Mouse (Mus musculus) heart, postnatal 14 days (tissue): Measurements from ENCODE around the gene Gmds. TPM values are rescaled to one million over a fixed set of nuclear protein-coding genes. Genes with fewer than 3 reads are reported as not detected.
A peak's percentile ranks its signal among the peaks of the same experiment; 100 is the strongest.

Source experiments
- DNase-seq, 2 experiments: peaks; one replicate each; pipeline ENCODE4 v3.0.0; 2021 to 2022
- intact Hi-C: fragments of 180-260 bp; cut with DNase I; formaldehyde crosslinking; loops from one replicate; pipeline ENCODE4 v1.15.1; 2025
- total RNA-seq, 2 experiments: library from RNA; stranded (reverse); gene quantifications; 2 replicates each; pipeline ENCODE4 v1.2.3; 2021

Gene Gmds
- total RNA-seq, 2 experiments from 2014 or later: 6.3 to 6.6 TPM

DNA sequence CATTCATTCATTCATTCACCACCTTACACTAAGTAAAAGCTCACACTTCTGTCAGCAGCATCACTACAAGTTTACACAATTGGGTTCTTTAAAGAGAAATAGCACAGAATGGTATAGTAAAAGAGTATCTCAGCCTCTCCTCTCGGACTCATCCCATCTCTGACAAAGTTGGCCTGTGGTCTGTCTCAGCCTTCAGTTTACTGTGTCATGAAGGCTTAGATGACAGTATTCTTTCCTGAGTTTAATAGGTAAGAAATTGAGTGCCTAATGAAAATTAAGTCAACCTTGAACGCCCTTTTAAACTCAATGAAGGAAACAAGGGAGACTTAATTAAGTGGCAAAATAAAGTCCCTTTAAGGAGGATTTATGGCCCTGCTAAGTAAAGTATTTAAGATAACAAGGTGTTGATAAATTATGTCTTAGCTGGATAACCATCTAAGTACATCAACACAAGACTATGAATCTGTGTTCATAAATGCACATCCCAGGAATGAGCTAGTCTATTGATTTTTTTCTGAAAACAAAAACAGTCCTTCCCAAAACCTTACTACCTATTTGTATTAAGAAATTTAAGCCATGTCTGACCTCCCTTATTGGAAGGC, 160.6 kb downstream of the Gmds start:
- intact Hi-C loops: no loop called here
- no peak for DNase-seq

DNA sequence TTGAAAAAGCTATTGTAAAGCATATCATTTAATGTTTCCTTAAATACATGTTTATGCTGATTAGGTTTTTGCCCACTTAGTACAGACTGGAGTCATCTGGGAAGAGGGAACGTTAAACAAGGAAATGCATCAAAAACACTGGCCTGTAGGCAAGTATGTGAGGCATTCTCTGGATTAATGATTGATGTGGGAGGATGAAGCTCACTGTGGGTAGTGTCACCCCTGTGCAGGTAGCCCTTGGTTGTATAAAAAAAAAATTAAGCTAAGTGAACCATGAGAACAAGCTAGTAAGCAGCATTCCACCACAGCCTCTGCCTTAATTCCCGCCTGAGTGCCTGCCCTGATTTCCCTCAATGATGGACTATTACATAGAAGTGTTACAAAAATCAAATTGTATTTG, 163.5 kb downstream of the Gmds start:
- no peak for DNase-seq
- intact Hi-C loops: no loop called here

DNA sequence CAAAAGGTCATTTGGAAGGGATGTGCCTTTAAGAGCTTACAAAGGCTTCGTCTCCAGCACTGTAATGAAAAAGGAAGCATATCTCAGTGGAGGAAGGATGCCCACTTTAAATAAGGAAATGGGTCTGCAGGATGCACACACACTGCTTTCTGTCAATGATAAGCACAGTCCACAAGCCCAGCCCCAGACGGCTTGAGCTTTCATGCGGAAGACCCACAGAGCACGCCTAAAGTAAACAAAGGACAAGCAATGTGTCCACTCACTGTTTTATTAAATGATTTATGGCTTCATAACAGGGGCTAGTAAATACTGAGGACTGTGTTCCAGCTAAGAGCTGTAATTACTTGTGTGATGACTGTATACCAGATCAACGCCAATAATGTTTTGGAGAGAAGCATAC, 169.4 kb downstream of the Gmds start:
- peak in 1 of 2 experiments; percentile 10 for DNase-seq
- intact Hi-C loops: loop anchor here (10.0 kb wide), 1 partner anchor 144 kb away; no protein-coding TSS in a partner anchor

DNA sequence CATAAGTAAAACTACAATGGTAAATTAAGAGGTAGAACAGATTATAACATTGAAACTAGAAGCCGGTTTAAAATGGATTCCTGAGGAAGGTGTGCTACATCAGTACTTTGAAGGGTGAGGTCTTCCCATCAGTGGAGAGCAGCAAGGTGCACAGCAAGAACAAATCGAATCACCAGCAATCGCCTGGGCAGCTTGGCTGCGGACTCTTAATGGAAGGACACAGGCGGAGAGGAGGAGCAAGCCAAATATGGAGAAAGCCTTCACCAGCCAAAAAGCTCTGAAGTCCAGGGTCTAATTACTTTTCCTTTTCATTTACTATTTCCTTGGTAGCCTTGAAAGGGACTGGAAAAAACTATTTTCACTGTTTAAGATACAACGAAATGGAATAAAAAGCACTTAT, 170.7 kb downstream of the Gmds start:
- DNase-seq: peak in 1 of 2 experiments; percentile 2
- intact Hi-C loops: loop anchor here (10.0 kb wide), 1 partner anchor 143 kb away; no protein-coding TSS in a partner anchor

DNA sequence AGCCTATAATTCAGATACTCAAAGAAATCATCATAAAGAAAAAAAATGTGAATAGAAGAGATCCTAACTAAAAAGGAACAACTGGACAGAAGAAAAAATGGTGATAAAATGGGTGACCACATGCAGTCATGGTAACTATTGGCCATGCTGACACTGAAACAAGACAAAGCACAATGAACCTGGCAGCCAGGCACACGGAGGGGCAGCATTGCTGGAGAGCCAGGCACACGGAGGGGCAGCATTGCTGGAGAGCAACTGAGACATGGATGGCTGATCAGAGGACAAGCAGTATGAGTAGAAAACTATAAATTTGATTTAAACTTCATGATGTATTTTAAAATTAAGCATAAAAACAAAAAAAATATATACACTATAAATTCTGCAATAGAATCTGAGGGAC, 173.0 kb downstream of the Gmds start:
- intact Hi-C loops: loop anchor here (10.0 kb wide), 1 partner anchor 141 kb away; no protein-coding TSS in a partner anchor
- DNase-seq: no peak

DNA sequence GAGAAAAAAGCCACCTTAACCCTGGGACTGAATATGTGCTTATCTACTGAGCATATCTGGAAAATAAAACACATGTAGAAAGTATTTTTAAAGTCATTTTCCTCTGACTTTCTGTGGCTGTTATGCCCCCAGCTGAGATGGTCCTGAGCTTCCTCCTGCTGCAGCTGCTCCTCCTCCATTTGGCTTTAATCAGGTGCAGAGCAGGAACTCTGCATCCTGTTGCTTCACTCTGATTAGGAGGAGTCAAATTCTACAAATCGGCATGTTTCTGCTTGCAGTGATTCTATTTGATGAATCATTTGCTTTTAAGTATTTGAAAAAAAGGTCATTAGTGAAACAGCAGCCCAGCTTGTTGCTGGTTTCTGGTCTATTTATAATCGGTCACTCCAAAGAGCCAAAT, 177.0 kb downstream of the Gmds start:
- DNase-seq: no peak

DNA sequence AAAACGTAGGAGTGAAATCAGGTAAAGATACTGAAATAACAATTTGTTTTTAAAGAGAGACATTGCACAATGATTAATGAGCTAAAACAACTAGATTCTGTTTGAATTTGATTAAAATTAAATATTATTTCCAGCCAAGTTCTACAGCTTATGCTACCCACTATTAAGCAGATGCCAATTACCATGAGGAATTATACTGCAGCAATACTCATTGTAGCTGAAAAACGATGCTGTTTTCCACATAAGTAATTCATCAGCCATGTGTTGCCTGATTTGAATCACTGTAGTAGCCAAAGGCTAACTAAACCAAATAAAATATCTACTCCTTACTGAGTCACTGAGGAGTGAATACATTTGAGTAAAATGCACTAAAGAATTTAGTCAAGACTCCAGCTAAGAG, 180.3 kb downstream of the Gmds start:
- DNase-seq: no peak
- intact Hi-C loops: no loop called here

More for the DNA sequence above, 177.0 kb downstream of the Gmds start:
- intact Hi-C loops: loop anchor here (10.0 kb wide), 1 partner anchor 137 kb away; no protein-coding TSS in a partner anchor

DNA sequence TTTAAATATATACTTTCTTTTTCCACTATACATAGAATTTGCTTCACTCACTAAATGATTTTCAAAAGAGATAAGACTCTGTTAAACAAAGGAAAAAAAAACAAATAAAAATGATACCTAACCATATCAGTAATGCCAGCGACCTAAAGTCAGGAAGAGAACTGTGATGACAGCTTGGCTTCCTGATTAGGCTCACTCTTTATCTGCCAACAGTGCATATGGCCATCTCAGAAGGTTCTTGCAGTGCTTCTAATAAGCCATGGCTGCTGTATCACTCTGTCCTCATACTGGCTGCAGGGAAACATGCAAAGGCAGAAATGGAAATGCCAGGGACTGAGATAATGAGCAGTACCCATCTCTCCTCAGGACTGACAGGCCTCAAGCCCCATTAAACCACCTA, 192.6 kb downstream of the Gmds start:
- intact Hi-C loops: no loop called here
- DNase-seq: no peak

DNA sequence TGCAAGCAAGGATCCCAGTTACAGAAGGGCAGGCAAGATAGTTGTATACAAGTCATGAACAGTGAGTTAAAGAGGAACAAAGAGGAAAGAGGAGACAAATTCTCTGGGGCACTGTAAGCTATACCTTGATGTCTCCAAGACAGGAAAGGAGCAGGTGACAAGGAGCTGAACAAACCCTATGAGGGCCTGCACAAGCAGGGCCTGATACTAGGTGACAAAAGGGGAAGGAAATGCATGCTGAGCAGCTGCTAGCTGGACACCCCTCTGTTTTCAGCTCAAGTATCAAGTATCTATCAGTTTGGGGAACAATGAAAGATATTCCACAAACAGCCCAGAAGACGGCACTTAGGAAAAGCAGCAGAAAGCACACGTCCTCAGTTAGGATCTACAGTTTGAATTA, 193.4 kb downstream of the Gmds start:
- DNase-seq: no peak
- intact Hi-C loops: no loop called here

DNA sequence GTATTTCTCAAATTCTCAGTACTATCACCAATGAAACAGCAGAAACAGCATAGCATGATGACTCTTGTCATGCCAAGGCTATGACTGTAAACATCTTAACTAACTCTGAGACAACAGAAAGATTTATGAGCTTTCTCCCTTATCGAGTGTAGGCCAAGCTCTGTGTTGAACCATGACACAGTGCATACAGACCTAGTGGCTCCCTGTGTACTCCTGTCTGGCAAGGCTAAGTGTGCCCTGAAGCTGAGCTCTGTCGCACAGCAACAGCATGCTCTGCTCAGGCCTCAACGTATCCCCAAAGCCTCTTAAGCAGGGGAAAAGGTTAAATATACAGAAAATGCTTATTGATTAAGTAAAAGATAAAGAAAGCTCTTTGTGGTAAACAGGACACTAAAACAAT, 194.9 kb downstream of the Gmds start:
- no peak for DNase-seq
- intact Hi-C loops: no loop called here

DNA sequence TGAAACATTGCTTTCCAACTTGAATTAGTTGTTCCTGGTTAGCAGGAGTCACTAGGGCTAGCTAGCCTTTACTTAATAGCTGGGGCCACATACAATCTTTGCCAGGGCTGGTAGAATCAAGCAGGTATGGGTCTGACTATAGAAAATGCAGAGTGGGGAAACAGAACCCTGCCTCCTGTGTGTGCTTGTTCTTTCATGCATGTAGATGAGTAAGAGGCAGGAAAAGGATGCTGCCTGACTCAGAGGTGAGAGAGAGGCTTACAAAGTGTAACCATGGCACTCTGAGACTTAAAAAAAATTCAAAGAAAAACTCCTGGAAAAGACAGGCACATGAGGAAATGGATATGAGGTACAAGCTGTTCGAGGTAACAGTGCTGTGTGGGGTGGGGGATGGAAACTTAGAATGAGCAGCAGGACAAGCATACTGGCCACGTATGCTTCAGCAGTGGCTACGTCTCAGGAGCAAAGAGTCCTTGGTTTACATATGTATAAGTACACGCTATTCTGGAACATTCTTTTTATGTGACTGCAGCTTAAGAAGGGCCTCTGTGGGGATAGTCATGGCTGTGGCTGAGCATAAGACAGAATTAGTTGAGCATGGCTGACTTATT, 203.8 kb downstream of the Gmds start:
- intact Hi-C loops: no loop called here
- DNase-seq: no peak

DNA sequence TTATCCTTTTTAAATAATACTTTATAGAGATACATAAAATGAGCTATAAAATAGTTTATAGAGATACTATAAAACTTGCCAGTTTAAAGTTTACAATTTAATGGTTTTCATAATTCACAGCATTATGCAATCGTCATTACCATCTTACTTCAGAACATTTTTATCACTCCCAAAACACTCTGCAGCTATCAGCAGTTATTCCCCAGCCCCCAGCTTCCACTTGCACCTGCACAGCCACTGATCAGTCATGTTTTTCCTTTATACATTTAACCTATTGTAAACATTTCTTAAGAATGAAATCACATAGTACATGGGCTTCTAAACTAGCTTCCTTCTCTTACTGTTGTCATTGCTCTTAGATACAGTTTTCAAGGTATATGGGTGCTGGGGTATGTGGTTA, 208.6 kb downstream of the Gmds start:
- DNase-seq: no peak
- intact Hi-C loops: no loop called here

DNA sequence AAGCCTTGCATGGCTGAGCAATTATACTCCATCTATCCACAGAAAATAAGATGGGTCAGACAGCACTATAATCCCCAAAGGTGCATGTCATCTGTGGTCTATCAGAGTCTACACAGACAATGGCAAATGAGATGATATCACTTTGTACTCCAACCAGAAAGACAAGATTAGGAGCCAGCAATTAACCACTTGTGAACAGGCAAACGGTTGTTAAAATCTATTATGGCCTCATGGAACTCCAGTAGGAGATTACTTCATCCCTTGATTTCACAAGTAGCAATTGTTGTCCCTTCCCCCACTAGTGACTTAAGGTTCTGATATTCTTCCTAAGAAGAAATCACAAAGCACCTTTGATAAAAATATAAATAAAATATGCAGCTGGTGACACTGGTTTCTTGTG, 220.2 kb downstream of the Gmds start:
- intact Hi-C loops: no loop called here
- no peak for DNase-seq

DNA sequence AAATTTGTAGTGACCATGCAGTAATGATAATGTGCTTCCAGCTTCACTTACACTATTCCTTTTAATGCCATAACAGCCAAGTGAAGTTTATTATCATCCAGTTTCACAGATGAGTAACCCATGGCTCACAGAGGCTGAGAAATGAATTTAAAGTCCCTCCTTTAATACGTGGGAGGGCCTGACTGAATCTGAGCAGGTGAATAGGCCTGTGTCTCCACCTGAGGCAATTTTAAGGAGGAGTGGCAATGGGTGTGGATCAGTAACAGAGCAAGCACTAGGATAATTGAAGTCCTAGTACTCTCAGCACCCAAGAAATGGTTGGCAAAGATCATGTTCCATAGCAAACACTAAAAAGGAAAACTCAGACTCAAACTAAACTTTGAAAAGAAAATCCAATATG, 223.1 kb downstream of the Gmds start:
- intact Hi-C loops: no loop called here
- DNase-seq: no peak

DNA sequence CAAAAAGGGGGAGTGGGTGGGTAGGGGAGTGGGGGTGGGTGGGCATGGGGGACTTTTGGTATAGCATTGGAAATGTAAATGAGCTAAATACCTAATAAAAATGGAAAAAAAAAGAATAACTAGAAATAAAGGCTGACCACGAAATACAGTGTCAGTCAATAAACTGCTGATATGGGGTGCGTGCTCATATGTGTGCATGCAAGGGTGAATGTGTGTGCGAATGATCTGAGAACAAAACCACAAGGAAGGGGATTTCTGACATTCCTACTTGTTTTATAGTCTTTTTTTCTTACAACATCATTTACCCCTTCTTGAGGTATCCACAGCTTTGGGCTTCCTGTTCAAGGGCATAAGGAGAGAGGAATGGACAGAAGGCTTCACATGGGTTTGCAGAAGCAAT, 224.7 kb downstream of the Gmds start:
- DNase-seq: no peak
- intact Hi-C loops: no loop called here

DNA sequence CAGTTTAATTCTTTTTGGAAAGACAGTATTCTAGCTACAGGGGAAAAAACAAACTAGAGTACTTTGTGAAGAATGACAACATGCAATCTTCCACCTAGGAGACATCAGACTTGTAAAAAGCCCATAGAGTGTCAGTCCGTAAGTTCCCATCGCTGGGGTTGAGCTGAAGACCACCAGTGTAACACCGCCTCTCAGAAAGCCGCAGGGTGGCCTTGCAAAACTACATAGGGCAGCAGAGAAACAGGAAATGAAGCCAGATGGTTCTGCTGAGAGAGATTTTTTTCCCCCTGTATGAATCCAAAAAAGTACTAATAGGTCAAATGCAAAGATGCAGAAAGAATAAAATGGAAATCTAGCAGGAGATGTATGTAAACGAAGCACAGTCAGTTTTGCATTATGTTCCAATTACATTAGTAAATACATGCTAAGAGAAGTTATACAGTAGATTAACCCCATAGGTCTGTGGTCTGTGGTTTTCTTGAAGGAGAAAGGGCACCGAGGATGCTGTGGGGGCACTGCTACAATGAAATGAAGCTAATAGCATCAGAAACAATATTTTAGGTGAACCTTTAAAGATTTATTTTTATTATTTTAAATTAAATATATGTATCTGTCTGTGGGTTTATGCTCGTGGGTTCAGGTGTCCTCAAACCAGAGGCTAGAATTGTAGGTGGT, 250.1 kb downstream of the Gmds start:
- intact Hi-C loops: no loop called here
- DNase-seq: no peak

DNA sequence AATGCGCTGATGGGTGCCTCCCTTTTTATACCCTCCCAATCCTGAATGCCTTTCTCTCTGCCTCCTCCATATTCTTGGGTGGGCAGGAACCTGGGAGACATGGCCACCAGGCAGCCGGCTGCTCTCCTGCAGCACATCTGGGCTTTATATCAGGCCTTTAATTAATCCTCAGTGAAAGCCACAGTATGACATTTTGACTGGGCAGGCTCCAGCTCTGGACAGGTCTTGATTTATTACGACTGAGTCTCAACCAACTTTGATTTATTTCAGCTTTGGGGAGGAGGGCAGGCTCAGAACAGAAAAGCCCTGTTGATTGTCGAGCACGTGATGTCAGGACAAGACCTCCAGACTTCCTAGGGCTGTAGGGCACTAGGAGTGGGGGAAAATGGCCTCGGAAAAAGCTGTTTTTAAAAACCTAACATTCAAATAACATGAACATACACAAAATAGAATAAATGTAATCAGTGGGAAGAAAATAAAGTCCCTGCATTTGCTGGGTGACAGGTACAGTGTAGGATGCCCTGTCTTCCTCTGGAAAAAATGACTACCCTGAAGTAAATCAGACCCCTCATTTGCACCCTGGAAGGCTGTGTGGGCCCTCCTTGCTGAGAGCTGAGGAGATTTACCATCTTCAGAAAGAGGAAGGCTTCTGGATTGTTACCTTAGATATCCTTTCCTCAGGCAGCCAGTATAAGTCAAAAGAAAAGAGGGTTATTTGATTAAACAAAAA, 257.9 kb downstream of the Gmds start:
- intact Hi-C loops: no loop called here
- DNase-seq: no peak

DNA sequence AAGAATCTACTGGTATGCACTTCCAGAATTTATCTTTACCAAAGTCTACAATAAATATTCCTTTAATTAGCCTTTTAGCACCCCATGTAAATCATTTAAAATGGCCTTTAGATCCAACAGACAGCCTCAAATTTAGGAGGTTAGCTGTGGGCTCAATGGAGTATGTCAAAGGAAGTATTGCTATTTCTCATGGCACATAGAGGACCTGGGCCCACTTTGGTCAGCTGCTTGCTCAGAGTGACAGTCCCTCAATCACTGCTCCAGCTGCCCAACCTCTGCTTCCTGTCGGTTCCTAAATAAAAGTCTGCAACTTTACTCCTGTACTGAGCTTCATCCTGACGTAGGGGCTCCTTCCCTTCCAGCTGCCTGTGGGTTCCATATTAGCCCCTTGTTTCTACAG, 264.9 kb downstream of the Gmds start:
- intact Hi-C loops: no loop called here
- no peak for DNase-seq

DNA sequence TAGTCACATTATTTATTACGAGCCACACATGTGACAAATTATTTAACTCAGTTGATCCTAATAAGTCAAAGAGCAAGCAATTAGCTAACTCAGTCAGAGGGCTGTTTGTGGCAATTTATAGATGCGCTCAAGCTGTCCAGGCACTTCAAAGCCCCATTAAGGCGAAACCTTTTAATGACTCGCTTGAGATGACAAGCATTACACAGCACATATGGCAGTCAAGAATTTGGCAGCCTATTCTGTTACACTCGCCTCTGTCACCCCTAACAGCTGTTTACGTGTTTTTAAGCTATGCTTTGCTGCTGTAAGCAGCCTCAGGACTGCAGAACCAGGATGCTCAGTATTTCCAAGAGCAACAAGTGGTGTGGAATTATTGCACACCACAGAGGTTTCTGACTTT, 283.2 kb downstream of the Gmds start:
- DNase-seq: no peak
- intact Hi-C loops: no loop called here

DNA sequence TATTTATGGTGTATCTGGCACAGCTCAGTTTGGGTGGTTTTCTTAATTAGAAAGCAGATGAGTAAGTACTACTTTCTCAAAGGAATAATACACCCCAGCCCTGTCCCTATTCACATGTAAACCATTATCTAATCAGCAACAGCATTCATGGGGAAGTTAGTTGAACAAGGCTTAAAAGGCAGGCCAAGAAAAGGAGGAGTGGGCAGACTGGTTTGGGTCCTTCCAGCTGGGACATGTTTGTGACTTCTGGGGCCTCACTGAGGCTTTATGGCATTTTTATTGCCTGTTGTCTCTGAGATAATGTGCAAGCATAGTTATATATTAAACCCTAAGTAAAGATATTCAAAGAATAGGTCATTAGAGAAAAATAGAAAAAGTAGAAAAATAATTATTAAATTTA, 285.0 kb downstream of the Gmds start:
- DNase-seq: no peak
- intact Hi-C loops: no loop called here
